Mouse (Mus musculus): Measurements from ENCODE around the gene Tsen15. TPM values are rescaled to one million over a fixed set of nuclear protein-coding genes. Genes with fewer than 3 reads are reported as not detected.
A peak's percentile ranks its signal among the peaks of the same experiment; 100 is the strongest.

Tsen15 gene
- polyA plus RNA-seq (2015; fragmentation: Nextera tagmentation; extraction: Ambion mirVana) = 70.0 and 74.9 TPM in 2 replicates

GRCm38 (mm10) chr1:152386188-152386835 is at the start of gene Tsen15:
Gene Tsen15, minus strand, starts transcription at chr1:152386688.
- WGBS = 0% methylated on average over 57 of the region's 57 CpGs
- Histone ChIP-seq H3K27ac (ENCODE audit: low read length) (peak within 1 kb of the TSS; percentile 30; the same call in 1 of the 2 replicates), H3K4me3 (ENCODE audit: low read length) (peak within 1 kb of the TSS; percentile 91), H3K4me2 (ENCODE audit: low read depth, low read length) (peak within 1 kb of the TSS; percentile 72), H3K36me3 (ENCODE audit: control insufficient read depth, insufficient read depth, low read length) (peaks cover 3% of the 10 kb centered on the region; the same call in 1 of the 2 replicates), H3K27me3 (ENCODE audit: control insufficient read depth, insufficient read depth, low read depth, low read length) (no peaks in the 10 kb centered on the region), H3K9ac (ENCODE audit: low read length) (peak within 1 kb of the TSS; percentile 89), H3K4me1 (replicated peaks; ENCODE audit: control insufficient read depth, insufficient read depth, low read length) (0 out of 2 replicates have a peak, but pooled peaks cover 3% of the 10 kb centered on the region), H3K9me3 (ENCODE audit: control insufficient read depth, low read length) (no peaks in the 10 kb centered on the region)
- ATAC-seq (ENCODE audit: low read depth) = peak; percentile 99

DNA sequence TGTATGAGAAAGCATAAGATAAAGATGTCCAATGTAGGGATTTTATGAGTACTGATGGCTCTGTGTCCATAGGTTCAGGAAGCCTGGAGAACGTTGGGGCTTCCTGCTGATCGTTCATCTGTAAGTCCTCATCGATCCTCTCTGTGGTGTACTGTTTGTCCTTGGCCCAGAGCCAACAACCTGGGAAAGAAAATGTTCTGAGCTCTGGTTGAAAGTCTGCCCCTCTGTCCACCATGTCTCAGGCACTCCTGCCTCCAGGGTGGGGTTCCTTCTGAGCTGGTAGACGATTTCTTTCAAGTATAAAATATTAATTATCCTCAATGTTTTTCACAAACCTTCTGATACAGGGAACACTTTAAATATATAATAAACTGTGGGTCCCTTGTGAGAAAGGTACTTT is 47.7 kb upstream of the Tsen15 start:
- no peak for ATAC-seq (ENCODE audit: low read depth)
- no peaks in the 10 kb centered on the region for H3K27me3 ChIP-seq (ENCODE audit: control insufficient read depth, insufficient read depth, low read depth, low read length)
- H3K36me3 ChIP-seq (ENCODE audit: control insufficient read depth, insufficient read depth, low read length) = no peaks in the 10 kb centered on the region
- no peak overlapping the region for H3K9ac ChIP-seq (ENCODE audit: low read length)
- no peaks in the 10 kb centered on the region for H3K9me3 ChIP-seq (ENCODE audit: control insufficient read depth, low read length)
- no peaks in the 10 kb centered on the region for H3K4me1 ChIP-seq (replicated peaks; ENCODE audit: control insufficient read depth, insufficient read depth, low read length)
- H3K4me2 ChIP-seq (ENCODE audit: low read depth, low read length) = no peak overlapping the region
- 57% methylated on average over 4 of the region's 4 CpGs for WGBS
- no peak overlapping the region for H3K27ac ChIP-seq (ENCODE audit: low read length)
- H3K4me3 ChIP-seq (ENCODE audit: low read length) = no peak overlapping the region

- H3K9me3 ChIP-seq (ENCODE audit: control insufficient read depth, low read length) = no peaks in the 10 kb centered on the region
- no peak overlapping the region for H3K4me2 ChIP-seq (ENCODE audit: low read depth, low read length)
- no peaks in the 10 kb centered on the region; the same call in 1 of the 2 replicates for H3K27me3 ChIP-seq (ENCODE audit: control insufficient read depth, insufficient read depth, low read depth, low read length)
- no peak overlapping the region for H3K27ac ChIP-seq (ENCODE audit: low read length)
- WGBS = 79% methylated on average over 7 of the region's 7 CpGs
- no peak overlapping the region for H3K4me3 ChIP-seq (ENCODE audit: low read length)
- no peaks in the 10 kb centered on the region for H3K36me3 ChIP-seq (ENCODE audit: control insufficient read depth, insufficient read depth, low read length)
- no peak overlapping the region for H3K9ac ChIP-seq (ENCODE audit: low read length)
- ATAC-seq (ENCODE audit: low read depth) = no peak
- H3K4me1 ChIP-seq (replicated peaks; ENCODE audit: control insufficient read depth, insufficient read depth, low read length) = no peaks in the 10 kb centered on the region
Measured at GRCm38 (mm10) chr1:152429805-152430204, 43.3 kb upstream of the Tsen15 start.

DNA sequence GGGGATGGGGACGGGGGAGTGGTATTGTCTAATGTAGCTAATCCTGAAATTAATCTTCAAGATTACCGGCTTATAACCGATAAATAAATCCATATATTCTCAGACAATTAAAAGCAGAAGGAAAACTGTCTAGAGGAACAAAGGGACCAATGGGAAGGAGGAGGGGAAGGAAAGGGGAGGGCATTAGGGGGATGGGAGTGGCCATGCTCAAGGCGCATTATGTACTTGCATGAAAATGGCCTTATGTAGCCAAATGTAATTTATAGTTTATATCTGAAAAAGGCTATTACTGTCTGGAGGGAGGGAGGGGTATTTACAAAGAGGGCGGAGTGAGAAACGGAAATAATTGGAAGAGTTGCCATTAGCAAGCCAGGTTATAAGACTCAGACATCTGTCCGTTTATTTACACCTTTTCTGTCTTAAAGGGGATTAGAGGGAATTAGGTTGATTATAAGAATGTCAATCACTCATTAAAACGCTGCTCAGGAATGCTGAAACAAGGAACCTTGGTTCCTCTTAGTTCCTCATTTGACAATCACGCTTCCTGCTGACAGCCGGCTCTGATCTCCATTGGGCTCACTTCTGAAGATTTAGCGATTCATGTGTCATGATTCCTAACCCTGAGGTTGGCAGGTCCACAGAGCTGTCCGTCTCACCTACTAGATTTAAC is 41.6 kb upstream of the Tsen15 start:
- H3K9me3 ChIP-seq (ENCODE audit: control insufficient read depth, low read length) = no peaks in the 10 kb centered on the region
- no peak overlapping the region for H3K4me3 ChIP-seq (ENCODE audit: low read length)
- no peaks in the 10 kb centered on the region for H3K4me1 ChIP-seq (replicated peaks; ENCODE audit: control insufficient read depth, insufficient read depth, low read length)
- H3K36me3 ChIP-seq (ENCODE audit: control insufficient read depth, insufficient read depth, low read length) = no peaks in the 10 kb centered on the region
- 38% methylated on average over 12 of the region's 12 CpGs for WGBS
- H3K27ac ChIP-seq (ENCODE audit: low read length) = no peak overlapping the region
- peak overlapping the region; percentile 16; the same call in 1 of the 2 replicates for H3K4me2 ChIP-seq (ENCODE audit: low read depth, low read length)
- H3K27me3 ChIP-seq (ENCODE audit: control insufficient read depth, insufficient read depth, low read depth, low read length) = no peaks in the 10 kb centered on the region; the same call in 1 of the 2 replicates
- H3K9ac ChIP-seq (ENCODE audit: low read length) = no peak overlapping the region
- ATAC-seq (ENCODE audit: low read depth) = no peak

DNA sequence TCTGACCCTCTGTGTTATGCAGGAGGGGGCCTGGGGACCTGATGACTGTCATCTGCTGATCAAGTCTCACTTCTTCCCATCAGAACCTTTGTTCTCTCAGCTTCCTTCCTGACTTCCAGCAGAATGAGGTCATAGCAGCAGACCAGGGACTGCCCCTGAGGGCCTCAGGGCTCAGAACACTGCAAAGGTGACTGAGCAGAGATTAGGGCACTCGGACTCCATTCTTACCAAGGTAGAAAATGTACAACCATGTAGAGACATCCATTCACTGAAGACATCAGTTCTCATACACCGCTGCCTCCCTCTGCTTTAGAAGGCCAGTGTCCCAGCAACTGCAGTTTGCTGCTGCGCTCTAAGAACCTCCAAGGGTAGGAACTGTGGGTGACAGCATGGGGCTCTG is 36.6 kb upstream of the Tsen15 start:
- Histone ChIP-seq H3K27ac (ENCODE audit: low read length) (no peak overlapping the region), H3K4me1 (replicated peaks; ENCODE audit: control insufficient read depth, insufficient read depth, low read length) (peaks cover 2% of the 10 kb centered on the region; the same call in 1 of the 2 replicates), H3K36me3 (ENCODE audit: control insufficient read depth, insufficient read depth, low read length) (no peaks in the 10 kb centered on the region), H3K9me3 (ENCODE audit: control insufficient read depth, low read length) (no peaks in the 10 kb centered on the region), H3K4me2 (ENCODE audit: low read depth, low read length) (no peak overlapping the region), H3K9ac (ENCODE audit: low read length) (no peak overlapping the region), H3K4me3 (ENCODE audit: low read length) (no peak overlapping the region), H3K27me3 (ENCODE audit: control insufficient read depth, insufficient read depth, low read depth, low read length) (no peaks in the 10 kb centered on the region; the same call in 1 of the 2 replicates)
- WGBS = 80% methylated on average over 3 of the region's 3 CpGs
- no peak for ATAC-seq (ENCODE audit: low read depth)

DNA sequence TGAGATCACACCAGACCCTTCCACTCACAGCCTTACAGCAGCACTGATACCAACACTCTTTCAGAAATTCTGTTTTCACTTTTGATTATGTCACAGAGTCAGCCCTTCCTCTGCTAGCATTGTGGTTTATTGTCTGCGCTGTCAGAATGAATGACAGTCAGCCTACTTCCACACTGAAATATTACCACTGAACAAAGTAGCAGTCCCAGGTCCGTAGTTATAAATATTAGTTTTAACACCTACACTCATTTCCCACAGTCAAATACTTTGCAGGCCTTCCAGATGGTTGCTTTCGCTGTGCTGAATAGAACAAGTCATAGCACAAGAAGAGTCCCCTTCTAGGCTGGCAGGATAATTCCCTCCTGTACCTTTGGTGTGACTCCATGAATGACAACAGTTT is 35.8 kb upstream of the Tsen15 start:
- no peak overlapping the region for H3K4me2 ChIP-seq (ENCODE audit: low read depth, low read length)
- no peaks in the 10 kb centered on the region; the same call in 1 of the 2 replicates for H3K27me3 ChIP-seq (ENCODE audit: control insufficient read depth, insufficient read depth, low read depth, low read length)
- 63% methylated on average over 3 of the region's 3 CpGs for WGBS
- ATAC-seq (ENCODE audit: low read depth) = no peak
- H3K4me1 ChIP-seq (replicated peaks; ENCODE audit: control insufficient read depth, insufficient read depth, low read length) = peaks cover 5% of the 10 kb centered on the region; the same call in 1 of the 2 replicates
- no peak overlapping the region for H3K4me3 ChIP-seq (ENCODE audit: low read length)
- H3K27ac ChIP-seq (ENCODE audit: low read length) = no peak overlapping the region
- no peak overlapping the region for H3K9ac ChIP-seq (ENCODE audit: low read length)
- H3K36me3 ChIP-seq (ENCODE audit: control insufficient read depth, insufficient read depth, low read length) = no peaks in the 10 kb centered on the region
- H3K9me3 ChIP-seq (ENCODE audit: control insufficient read depth, low read length) = no peaks in the 10 kb centered on the region

- peak; percentile 92 for ATAC-seq (ENCODE audit: low read depth)
- WGBS = 15% methylated on average over 5 of the region's 5 CpGs
- no peaks in the 10 kb centered on the region for H3K36me3 ChIP-seq (ENCODE audit: control insufficient read depth, insufficient read depth, low read length)
- no peaks in the 10 kb centered on the region for H3K9me3 ChIP-seq (ENCODE audit: control insufficient read depth, low read length)
- peak overlapping the region; percentile 56 for H3K27ac ChIP-seq (ENCODE audit: low read length)
- no peak overlapping the region for H3K4me2 ChIP-seq (ENCODE audit: low read depth, low read length)
- H3K27me3 ChIP-seq (ENCODE audit: control insufficient read depth, insufficient read depth, low read depth, low read length) = no peaks in the 10 kb centered on the region
- H3K9ac ChIP-seq (ENCODE audit: low read length) = no peak overlapping the region
- H3K4me3 ChIP-seq (ENCODE audit: low read length) = no peak overlapping the region
- H3K4me1 ChIP-seq (replicated peaks; ENCODE audit: control insufficient read depth, insufficient read depth, low read length) = peaks cover 13% of the 10 kb centered on the region
Measured at GRCm38 (mm10) chr1:152417602-152418001, 31.1 kb upstream of the Tsen15 start.

DNA sequence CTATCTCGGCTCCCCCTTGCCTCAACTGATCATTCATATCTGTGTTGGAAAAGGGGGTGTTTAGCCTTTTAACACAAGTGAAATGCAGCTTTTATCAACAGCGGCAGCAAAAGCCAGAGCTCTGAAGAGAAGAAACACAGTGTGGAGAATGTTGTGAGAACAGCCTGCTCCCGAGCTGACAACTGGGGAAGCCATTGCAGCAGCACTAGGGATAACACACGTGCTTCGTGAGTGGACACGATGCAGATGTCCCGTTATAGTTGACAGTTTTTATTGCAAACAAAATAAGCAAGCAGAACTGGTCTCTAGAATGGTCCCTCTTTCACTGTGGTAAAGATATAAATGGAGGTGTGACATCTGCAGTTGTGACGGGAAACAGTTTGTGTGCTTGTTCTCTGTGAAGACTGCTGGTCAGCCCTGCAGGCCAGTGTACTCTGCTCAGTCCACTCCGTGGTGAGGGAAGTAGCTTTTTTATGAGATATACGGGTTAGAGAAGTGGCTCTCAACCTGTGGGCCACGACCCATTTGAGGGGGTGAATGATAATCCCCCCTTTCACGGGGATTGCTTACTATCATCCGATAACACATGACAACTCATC is 29.9 kb upstream of the Tsen15 start:
- Histone ChIP-seq H3K27me3 (ENCODE audit: control insufficient read depth, insufficient read depth, low read depth, low read length) (no peaks in the 10 kb centered on the region), H3K9ac (ENCODE audit: low read length) (no peak overlapping the region), H3K36me3 (ENCODE audit: control insufficient read depth, insufficient read depth, low read length) (no peaks in the 10 kb centered on the region), H3K27ac (ENCODE audit: low read length) (peak overlapping the region; percentile 7; the same call in 1 of the 2 replicates), H3K4me1 (replicated peaks; ENCODE audit: control insufficient read depth, insufficient read depth, low read length) (peaks cover 13% of the 10 kb centered on the region), H3K9me3 (ENCODE audit: control insufficient read depth, low read length) (peaks cover 4% of the 10 kb centered on the region; the same call in 1 of the 2 replicates), H3K4me3 (ENCODE audit: low read length) (no peak overlapping the region), H3K4me2 (ENCODE audit: low read depth, low read length) (no peak overlapping the region)
- peak; percentile 82 for ATAC-seq (ENCODE audit: low read depth)
- 43% methylated on average over 13 of the region's 13 CpGs for WGBS

GRCm38 (mm10) chr1:152414451-152414850 is 28.0 kb upstream of the Tsen15 start:
- H3K9me3 ChIP-seq (ENCODE audit: control insufficient read depth, low read length) = peaks cover 4% of the 10 kb centered on the region; the same call in 1 of the 2 replicates
- H3K27me3 ChIP-seq (ENCODE audit: control insufficient read depth, insufficient read depth, low read depth, low read length) = no peaks in the 10 kb centered on the region
- WGBS = 69% methylated on average over 10 of the region's 10 CpGs
- H3K4me2 ChIP-seq (ENCODE audit: low read depth, low read length) = no peak overlapping the region
- no peaks in the 10 kb centered on the region for H3K36me3 ChIP-seq (ENCODE audit: control insufficient read depth, insufficient read depth, low read length)
- no peak overlapping the region for H3K27ac ChIP-seq (ENCODE audit: low read length)
- H3K4me1 ChIP-seq (replicated peaks; ENCODE audit: control insufficient read depth, insufficient read depth, low read length) = peaks cover 13% of the 10 kb centered on the region
- H3K4me3 ChIP-seq (ENCODE audit: low read length) = no peak overlapping the region
- no peak overlapping the region for H3K9ac ChIP-seq (ENCODE audit: low read length)
- ATAC-seq (ENCODE audit: low read depth) = no peak
